Mouse (Mus musculus) CH12.LX (cell line): ENCODE measurements around the gene Eea1. TPM values are rescaled to one million over a fixed set of nuclear protein-coding genes. Genes with fewer than 3 reads are reported as not detected.

ENCODE experiments used
- DNase-seq: peaks from one replicate; pipeline ENCODE4 v3.0.0-alpha.2; 2013; ENCODE audit errors: extremely low read depth
- H3K27ac ChIP-seq: 2 replicates; pipeline ENCODE4 v1.5.1; 2012; ENCODE audit warnings: low read depth, mild to moderate bottlenecking, control low read depth, moderate library complexity; ENCODE audit not compliant: insufficient read depth
- H3K27me3 ChIP-seq: replicated peaks from 2 replicates; pipeline ENCODE3; 2012; ENCODE audit warnings: inconsistent platforms
- H3K36me3 ChIP-seq, 2 experiments: replicated peaks in 1 of 2; 2 replicates each; pipeline versions ENCODE3 to v1.6.1; 2012; ENCODE audit warnings: inconsistent platforms in 1 of 2, low read length in 1 of 2, mild to moderate bottlenecking in 1 of 2, mixed read lengths in 1 of 2, moderate library complexity in 1 of 2; ENCODE audit not compliant: control insufficient read depth in 1 of 2, insufficient read depth in 1 of 2
- H3K4me1 ChIP-seq, 2 experiments: 2 replicates each; pipeline ENCODE4 v1.6.1; 2012; ENCODE audit warnings: inconsistent platforms in 1 of 2, moderate library complexity in 1 of 2; ENCODE audit not compliant: insufficient read depth in 2 of 2, control insufficient read depth in 1 of 2
- H3K4me2 ChIP-seq: 2 replicates; pipeline ENCODE4 v1.6.1; 2012; ENCODE audit warnings: low read depth, mild to moderate bottlenecking, control low read depth; ENCODE audit not compliant: poor library complexity, insufficient read depth, severe bottlenecking
- H3K4me3 ChIP-seq, 3 experiments: fragments of 150-350 bp in 1 of 3; sonication (generic) in 1 of 3; replicated peaks in 1 of 3; 2 replicates each; pipeline versions ENCODE3 to v1.5.1; 2011 to 2012; ENCODE audit warnings: low read depth in 2 of 3, low read length in 2 of 3, mild to moderate bottlenecking in 2 of 3, moderate library complexity in 2 of 3, control low read depth in 1 of 3, improper control_type of control experiment in 1 of 3, inconsistent platforms in 1 of 3, mixed read lengths in 1 of 3; ENCODE audit not compliant: poor library complexity in 1 of 3
- H3K79me2 ChIP-seq: replicated peaks from 2 replicates; pipeline ENCODE4 v1.6.1; 2012; ENCODE audit warnings: mild to moderate bottlenecking, moderate library complexity; ENCODE audit not compliant: control insufficient read depth, poor library complexity, insufficient read depth, severe bottlenecking; ENCODE audit errors: extremely low read depth
- H3K9ac ChIP-seq: 2 replicates; pipeline ENCODE4 v1.6.1; 2012; ENCODE audit warnings: low read depth, mild to moderate bottlenecking, control low read depth, moderate library complexity; ENCODE audit not compliant: insufficient read depth
- H3K9me3 ChIP-seq: replicated peaks from 2 replicates; pipeline ENCODE3; 2012; ENCODE audit warnings: low read length, inconsistent platforms, mixed read lengths
- BHLHE40 ChIP-seq: IDR thresholded peaks from 2 replicates; pipeline ENCODE4 v1.6.1; 2011; ENCODE audit warnings: mild to moderate bottlenecking, low read depth, low read length, improper control_type of control experiment
- CHD2 ChIP-seq: IDR thresholded peaks from 2 replicates; pipeline ENCODE4 v1.6.1; 2011; ENCODE audit warnings: low read length, improper control_type of control experiment
- CTCF ChIP-seq, 2 experiments: IDR thresholded peaks in 1 of 2; conservative IDR thresholded peaks in 1 of 2; 2 replicates each; pipeline ENCODE4 v1.5.1; 2011 to 2012; ENCODE audit warnings: low read depth in 2 of 2, low read length in 2 of 2, improper control_type of control experiment in 1 of 2, inconsistent platforms in 1 of 2, mild to moderate bottlenecking in 1 of 2, moderate library complexity in 1 of 2
- ELF1 ChIP-seq: IDR thresholded peaks from 2 replicates; pipeline ENCODE4 v1.6.1; 2014; ENCODE audit warnings: low read depth, mild to moderate bottlenecking, inconsistent platforms, low read length, improper control_type of control experiment
- EP300 ChIP-seq: IDR thresholded peaks from 2 replicates; pipeline ENCODE4 v1.6.1; 2011; ENCODE audit warnings: low read length, improper control_type of control experiment
- IRF4 ChIP-seq: IDR thresholded peaks from 2 replicates; pipeline ENCODE4 v1.6.1; 2014; ENCODE audit warnings: low read depth, mild to moderate bottlenecking, inconsistent platforms, low read length, improper control_type of control experiment
- JUN ChIP-seq: IDR thresholded peaks from 2 replicates; pipeline ENCODE4 v1.6.1; 2011; ENCODE audit warnings: low read depth, mild to moderate bottlenecking, low read length, improper control_type of control experiment, moderate library complexity; ENCODE audit not compliant: insufficient read depth
- KAT2A ChIP-seq: IDR thresholded peaks from 2 replicates; pipeline ENCODE4 v1.6.1; 2012; ENCODE audit warnings: low read length, improper control_type of control experiment, inconsistent platforms; ENCODE audit not compliant: insufficient replicate concordance
- MAZ ChIP-seq: IDR thresholded peaks from 2 replicates; pipeline ENCODE4 v1.6.1; 2012; ENCODE audit warnings: low read depth, mild to moderate bottlenecking, inconsistent platforms, low read length, improper control_type of control experiment, moderate library complexity
- MXI1 ChIP-seq: IDR thresholded peaks from 2 replicates; pipeline ENCODE4 v1.6.1; 2011; ENCODE audit warnings: mild to moderate bottlenecking, low read depth, low read length, improper control_type of control experiment
- NRF1 ChIP-seq: IDR thresholded peaks from 2 replicates; pipeline ENCODE4 v1.6.1; 2014; ENCODE audit warnings: low read depth, mild to moderate bottlenecking, inconsistent platforms, low read length, improper control_type of control experiment, moderate library complexity
- POLR2AphosphoS2 ChIP-seq: IDR thresholded peaks from 2 replicates; pipeline ENCODE4 v1.6.1; 2011; ENCODE audit warnings: low read depth, low read length, improper control_type of control experiment
- RCOR1 ChIP-seq: conservative IDR thresholded peaks from 2 replicates; pipeline ENCODE4 v1.6.1; 2012; ENCODE audit warnings: low read depth, mild to moderate bottlenecking, inconsistent platforms, low read length, improper control_type of control experiment
- SIN3A ChIP-seq: IDR thresholded peaks from 2 replicates; pipeline ENCODE4 v1.6.1; 2012; ENCODE audit warnings: low read length, improper control_type of control experiment, inconsistent platforms
- USF1 ChIP-seq: IDR thresholded peaks from 2 replicates; pipeline ENCODE4 v1.6.1; 2014; ENCODE audit warnings: low read depth, mild to moderate bottlenecking, inconsistent platforms, low read length, improper control_type of control experiment
- ZC3H11A ChIP-seq: IDR thresholded peaks from 2 replicates; pipeline ENCODE4 v1.6.1; 2012; ENCODE audit warnings: low read depth, mild to moderate bottlenecking, inconsistent platforms, low read length, improper control_type of control experiment
- ZMIZ1 ChIP-seq: IDR thresholded peaks from 2 replicates; pipeline ENCODE4 v1.6.1; 2012; ENCODE audit warnings: low read depth, mild to moderate bottlenecking, inconsistent platforms, low read length, improper control_type of control experiment
- ZNF384 ChIP-seq: IDR thresholded peaks from 2 replicates; pipeline ENCODE4 v1.6.1; 2012; ENCODE audit warnings: low read depth, low read length, improper control_type of control experiment, inconsistent platforms
- dilution Hi-C: fragments of 300-500 bp; cut with MboI; formaldehyde crosslinking; loops from 2 replicates; pipeline ENCODE4 v1.14.3; 2020; ENCODE audit warnings: low sequenced_read_pairs; ENCODE audit not compliant: extremely low pct_unique_long_range_greater_than_20kb, extremely low pct_ligation_motif_present
- in situ Hi-C: fragments of 300-500 bp; cut with MboI; formaldehyde crosslinking; loops from 3 replicates; pipeline ENCODE4 v1.14.3; 2019; ENCODE audit warnings: low sequenced_read_pairs, low pct_ligation_motif_present, low pct_unique_long_range_greater_than_20kb, mixed read lengths
- polyA plus RNA-seq: library from polyadenylated mRNA; unstranded; fragments of >175 nt; gene quantifications from 2 replicates; pipeline ENCODE4 v1.2.1, GENCODE M21; 2012; ENCODE audit warnings: low read depth; ENCODE audit not compliant: insufficient read length
- total RNA-seq, 2 experiments: library from RNA; depleted of rRNA; stranded (reverse); fragments of 300-350 nt in 1 of 2; fragments of >200 nt in 1 of 2; gene quantifications; 2 replicates each; pipeline ENCODE4 v1.2.3; 2012 to 2014

Gene Eea1
- total and polyA plus RNA-seq, 3 experiments, result 13.3 to 15.7 (median 13.3) TPM

- Histone ChIP-seq H3K27me3 (no peaks in the 10 kb centered on the region), H3K79me2 (peaks cover 28% of the 10 kb centered on the region), H3K9ac (peak overlapping the region; percentile 77), H3K9me3 (peaks cover 12% of the 10 kb centered on the region), H3K4me1 (peaks cover 5 to 46% of the 10 kb centered on the region in 2 experiments; a peak in 3 of 4 replicates)
- dilution Hi-C loops, result no loop called here
- peak; percentile 66; the same call in 1 of the 2 replicates for TF ChIP-seq SIN3A
- peak; percentile 13; the same call in 1 of the 2 replicates for TF ChIP-seq EP300
- TF ChIP-seq BHLHE40, result peak; percentile 91
- no peak for TF ChIP-seq USF1
- no peak for TF ChIP-seq JUN
- TF ChIP-seq MAZ, result no peak
- no peak for TF ChIP-seq POLR2AphosphoS2
- 0 out of 2 replicates have a peak, but pooled peaks have one; percentile 7 for TF ChIP-seq IRF4
- TF ChIP-seq MXI1, result peak; percentile 82
- no peak for TF ChIP-seq NRF1
- TF ChIP-seq ZMIZ1, result no peak
- TF ChIP-seq ELF1, result no peak
- 0 out of 2 replicates have a peak, but pooled peaks have one; percentile 6 for TF ChIP-seq CHD2
- TF ChIP-seq CTCF (conservative IDR thresholded peaks at IDR 0.05 in 1 of 2, IDR thresholded peaks at IDR 0.05 in 1 of 2; ENCODE audit: low read depth in 2 of 2, low read length in 2 of 2), result no peak
- TF ChIP-seq RCOR1, result no peak
- TF ChIP-seq, all 38 proteins: peak for 6
- Histone ChIP-seq H3K4me3 (peak overlapping the region; percentile 72 to 94 (median 89)), H3K4me2 (peak overlapping the region; percentile 77), H3K36me3 (peaks cover 4 to 26% of the 10 kb centered on the region in 2 experiments), H3K27ac (peak overlapping the region; percentile 53)
- in situ Hi-C loops, result no loop called here
- DNase-seq, result peak; percentile 37
Measured at GRCm38 (mm10) chr10:95940901-95941767, 684 bp downstream of the Eea1 start.

GRCm38 (mm10) chr10:95941768-95942425, 1.4 kb downstream of the Eea1 start:
- dilution Hi-C loops (no loop called here), in situ Hi-C loops (no loop called here)
- H3K27me3 ChIP-seq, result no peaks in the 10 kb centered on the region
- H3K27ac ChIP-seq, result no peak overlapping the region
- TF ChIP-seq ZC3H11A (no peak), ZNF384 (0 out of 2 replicates have a peak, but pooled peaks have one; percentile 38), CTCF (conservative IDR thresholded peaks at IDR 0.05 in 1 of 2, IDR thresholded peaks at IDR 0.05 in 1 of 2; ENCODE audit: low read depth in 2 of 2, low read length in 2 of 2) (no peak), POLR2AphosphoS2 (no peak), BHLHE40 (peak; percentile 90), KAT2A (0 out of 2 replicates have a peak, but pooled peaks have one; percentile 21)
- peaks cover 2 to 39% of the 10 kb centered on the region in 2 experiments; a peak in 1 of 4 replicates for H3K4me1 ChIP-seq
- peaks cover 30% of the 10 kb centered on the region for H3K79me2 ChIP-seq
- H3K9me3 ChIP-seq, result peaks cover 12% of the 10 kb centered on the region
- peak; percentile 11 for DNase-seq
- peak overlapping the region; percentile 77 for H3K4me2 ChIP-seq
- H3K36me3 ChIP-seq, result peaks cover 4 to 28% of the 10 kb centered on the region in 2 experiments
- peak overlapping the region; percentile 77 for H3K9ac ChIP-seq
- H3K4me3 ChIP-seq, result peak overlapping the region; percentile 72 to 94 (median 89)
